Mouse (Mus musculus) forebrain, embryonic 14.5 days (tissue): ENCODE results near the gene Mfsd2a. TPM values are rescaled to one million over a fixed set of nuclear protein-coding genes. Genes with fewer than 3 reads are reported as not detected.

Experiments
- ATAC-seq: fragments of 200-750 bp; cut with Nextera tagmentation; 2 replicates; pipeline ENCODE4 v1.8.0; 2017; ENCODE audit warnings: mild to moderate bottlenecking, moderate library complexity
- DNase-seq: peaks from one replicate; pipeline ENCODE4 v3.0.0-alpha.2; 2015; ENCODE audit warnings: low spot score
- H3K27ac ChIP-seq: fragments of 300-500 bp; sonication (generic); 2 replicates; pipeline ENCODE4 v1.5.1; 2014; ENCODE audit warnings: low read depth, mild to moderate bottlenecking, control low read depth, low read length, moderate library complexity
- H3K27me3 ChIP-seq: fragments of 300-500 bp; sonication (generic); replicated peaks from 2 replicates; pipeline ENCODE4 v1.6.1; 2014; ENCODE audit warnings: low read length, control low read depth, mixed read lengths; ENCODE audit not compliant: control insufficient read depth, insufficient read depth
- H3K36me3 ChIP-seq: fragments of 300-500 bp; sonication (generic); 2 replicates; pipeline ENCODE4 v1.6.1; 2014; ENCODE audit warnings: low read length, control low read depth; ENCODE audit not compliant: control insufficient read depth, insufficient read depth
- H3K4me1 ChIP-seq: fragments of 300-500 bp; sonication (generic); 2 replicates; pipeline ENCODE4 v1.6.1; 2014; ENCODE audit warnings: antibody characterized with exemption, low read length, control low read depth; ENCODE audit not compliant: control insufficient read depth, insufficient read depth
- H3K4me2 ChIP-seq: fragments of 300-500 bp; sonication (generic); 2 replicates; pipeline ENCODE4 v1.6.1; 2014; ENCODE audit warnings: mild to moderate bottlenecking, control low read depth, low read length
- H3K4me3 ChIP-seq: fragments of 300-500 bp; sonication (generic); 2 replicates; pipeline ENCODE4 v1.5.1; 2014; ENCODE audit warnings: low read depth, low read length, control low read depth
- H3K9ac ChIP-seq: fragments of 300-500 bp; sonication (generic); 2 replicates; pipeline ENCODE4 v1.6.1; 2014; ENCODE audit warnings: mild to moderate bottlenecking, low read length, control low read depth, moderate library complexity
- H3K9me3 ChIP-seq: fragments of 300-500 bp; sonication (generic); replicated peaks from 2 replicates; pipeline ENCODE4 v1.6.1; 2016; ENCODE audit warnings: low read length, control low read depth, mixed read lengths; ENCODE audit not compliant: control insufficient read depth
- WGBS: fragments of 180-500 bp; shearing (Covaris S2); extraction: QIAGEN DNeasy Blood & Tissue Kit; methylation state at CpG from one replicate; pipeline ENCODE4 v1.1.7; 2014; 5-methylcytosine and 5-hydroxymethylcytosine counted together
- polyA plus RNA-seq: library from polyadenylated mRNA; unstranded; fragments of >200 nt; fragmentation: Nextera tagmentation; extraction: Ambion mirVana; gene quantifications from 2 replicates; pipeline ENCODE4 v1.2.1, GENCODE M21; 2014

Mfsd2a gene
- polyA plus RNA-seq = 31.3 and 36.8 TPM in 2 replicates

DNA sequence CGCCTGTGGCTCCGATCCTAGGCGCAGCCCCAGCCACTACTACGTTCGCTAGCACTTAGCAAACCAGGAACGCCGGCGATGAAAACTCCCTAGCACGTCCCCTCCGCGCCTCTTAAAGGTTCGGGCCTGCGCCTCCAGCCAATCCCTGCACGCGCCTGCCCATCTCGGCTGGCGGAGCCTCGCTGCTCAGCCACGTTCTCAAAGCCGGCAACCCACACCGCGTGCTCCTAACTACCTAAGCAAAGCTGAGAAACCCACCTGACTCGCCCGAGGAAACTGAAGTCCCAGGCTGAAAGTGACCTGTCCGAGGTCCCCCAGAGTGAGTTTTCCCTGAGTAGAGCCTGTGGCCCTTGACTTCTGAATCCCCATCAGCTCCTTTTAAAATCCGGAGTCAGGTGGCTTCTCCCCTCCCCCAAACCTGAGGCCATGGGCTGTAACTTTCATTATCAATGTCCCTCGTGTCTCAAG, at the start of gene Mfsd2a:
Mfsd2a (minus strand) TSS at position 89 of the 468 bp plus-strand sequence.
- H3K9ac ChIP-seq = peak within 1 kb of the TSS; percentile 74
- ATAC-seq (peak; percentile 85), DNase-seq (peak; percentile 88)
- H3K9me3 ChIP-seq = no peaks in the 10 kb centered on the region
- peaks cover 8% of the 10 kb centered on the region; the same call in 1 of the 2 replicates for H3K36me3 ChIP-seq
- H3K4me1 ChIP-seq = peaks cover 32% of the 10 kb centered on the region
- H3K4me3 ChIP-seq = peak within 1 kb of the TSS; percentile 62
- peak within 1 kb of the TSS; percentile 46 for H3K27ac ChIP-seq
- 0 out of 2 replicates have a peak, but pooled peaks cover 3% of the 10 kb centered on the region for H3K27me3 ChIP-seq
- peak within 1 kb of the TSS; percentile 99 for H3K4me2 ChIP-seq
- WGBS = under 1% methylated on average over 27 of the region's 27 CpGs

- Histone ChIP-seq H3K27ac (no peak overlapping the region), H3K36me3 (peaks cover 26% of the 10 kb centered on the region), H3K27me3 (no peaks in the 10 kb centered on the region), H3K4me1 (peaks cover 13% of the 10 kb centered on the region), H3K9me3 (no peaks in the 10 kb centered on the region), H3K4me2 (no peak overlapping the region), H3K4me3 (no peak overlapping the region), H3K9ac (no peak overlapping the region)
- ATAC-seq = no peak
- DNase-seq = peak; percentile 48
- 29% methylated on average over 15 of the region's 15 CpGs for WGBS
Measured at GRCm38 (mm10) chr4:123005054-123005966, 44.3 kb upstream of the Mfsd2a start.

DNA sequence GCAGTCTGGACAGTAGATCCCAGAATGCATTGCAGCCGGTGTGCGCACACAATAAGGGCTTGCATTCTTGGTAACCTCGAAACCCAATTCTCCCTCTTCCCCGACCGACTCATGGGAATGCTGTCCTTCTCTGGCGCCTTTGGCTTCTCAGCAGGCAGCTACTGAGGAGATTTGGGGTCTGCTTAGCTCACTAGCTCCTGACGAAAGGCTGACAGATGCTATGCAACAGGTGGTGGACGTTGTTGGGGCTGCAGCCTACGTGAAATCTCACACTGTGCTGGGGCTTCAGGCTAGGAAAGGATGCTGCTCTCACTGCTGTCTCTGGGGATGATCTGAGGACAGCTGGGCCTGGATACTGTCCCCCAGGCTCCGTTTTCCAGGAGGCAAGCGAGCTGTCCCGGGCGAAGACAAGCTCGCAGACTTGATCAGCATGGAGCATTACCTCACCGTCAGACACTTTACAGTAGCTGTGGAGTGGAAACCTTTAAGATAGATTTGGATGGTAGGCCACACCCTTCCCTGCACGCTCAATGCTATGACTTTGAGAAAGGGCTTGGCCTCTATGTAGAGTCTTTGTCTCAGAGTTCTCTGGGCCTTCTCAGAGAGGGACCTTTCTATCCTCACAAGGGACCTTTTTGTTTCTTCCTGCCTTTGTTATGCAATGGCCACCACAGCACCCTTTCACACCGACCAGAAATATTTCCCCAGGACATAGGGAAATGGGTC, 39.8 kb upstream of the Mfsd2a start:
- no peaks in the 10 kb centered on the region for H3K27me3 ChIP-seq
- 0 out of 2 replicates have a peak overlapping the region, but pooled peaks have one; percentile 14 for H3K27ac ChIP-seq
- WGBS = 27% methylated on average over 17 of the region's 17 CpGs
- DNase-seq (no peak), ATAC-seq (no peak)
- peaks cover 24% of the 10 kb centered on the region for H3K4me1 ChIP-seq
- H3K36me3 ChIP-seq = peaks cover 31% of the 10 kb centered on the region
- H3K4me3 ChIP-seq = 0 out of 2 replicates have a peak overlapping the region, but pooled peaks have one; percentile 91
- peak overlapping the region; percentile 21; the same call in 1 of the 2 replicates for H3K9ac ChIP-seq
- peak overlapping the region; percentile 73 for H3K4me2 ChIP-seq
- H3K9me3 ChIP-seq = no peaks in the 10 kb centered on the region

DNA sequence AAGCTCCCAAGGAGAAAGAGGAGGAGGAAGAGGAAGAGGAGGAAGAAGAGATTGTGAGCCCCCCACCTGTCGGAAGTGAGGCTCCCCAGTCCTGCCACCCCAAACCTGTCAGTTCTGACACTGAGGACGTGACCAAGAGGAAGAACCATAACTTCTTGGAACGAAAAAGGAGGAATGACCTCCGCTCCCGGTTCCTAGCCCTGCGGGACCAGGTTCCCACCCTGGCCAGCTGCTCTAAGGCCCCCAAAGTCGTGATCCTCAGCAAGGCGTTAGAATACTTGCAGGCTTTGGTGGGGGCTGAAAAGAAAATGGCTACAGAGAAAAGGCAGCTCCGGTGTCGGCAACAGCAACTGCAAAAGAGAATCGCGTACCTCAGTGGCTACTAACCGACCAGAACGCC, 39.1 kb upstream of the Mfsd2a start:
- peaks cover 22% of the 10 kb centered on the region for H3K4me1 ChIP-seq
- H3K9me3 ChIP-seq = no peaks in the 10 kb centered on the region
- peak overlapping the region; percentile 73 for H3K4me2 ChIP-seq
- H3K9ac ChIP-seq = peak overlapping the region; percentile 54
- DNase-seq (no peak), ATAC-seq (no peak)
- H3K4me3 ChIP-seq = peak overlapping the region; percentile 91; the same call in 1 of the 2 replicates
- H3K27ac ChIP-seq = peak overlapping the region; percentile 84
- peaks cover 31% of the 10 kb centered on the region for H3K36me3 ChIP-seq
- 42% methylated on average over 14 of the region's 14 CpGs for WGBS
- no peaks in the 10 kb centered on the region for H3K27me3 ChIP-seq

- DNase-seq = peak; percentile 71
- ATAC-seq = peak; percentile 7; the same call in 1 of the 2 replicates
- 3% methylated on average over 4 of the region's 4 CpGs for WGBS
- Histone ChIP-seq H3K9me3 (no peaks in the 10 kb centered on the region), H3K9ac (peak overlapping the region; percentile 54), H3K27me3 (no peaks in the 10 kb centered on the region), H3K36me3 (peaks cover 31% of the 10 kb centered on the region), H3K4me3 (peak overlapping the region; percentile 91), H3K4me1 (peaks cover 22% of the 10 kb centered on the region), H3K4me2 (peak overlapping the region; percentile 73), H3K27ac (peak overlapping the region; percentile 84)
Measured at GRCm38 (mm10) chr4:122999263-122999691, 38.3 kb upstream of the Mfsd2a start.

DNA sequence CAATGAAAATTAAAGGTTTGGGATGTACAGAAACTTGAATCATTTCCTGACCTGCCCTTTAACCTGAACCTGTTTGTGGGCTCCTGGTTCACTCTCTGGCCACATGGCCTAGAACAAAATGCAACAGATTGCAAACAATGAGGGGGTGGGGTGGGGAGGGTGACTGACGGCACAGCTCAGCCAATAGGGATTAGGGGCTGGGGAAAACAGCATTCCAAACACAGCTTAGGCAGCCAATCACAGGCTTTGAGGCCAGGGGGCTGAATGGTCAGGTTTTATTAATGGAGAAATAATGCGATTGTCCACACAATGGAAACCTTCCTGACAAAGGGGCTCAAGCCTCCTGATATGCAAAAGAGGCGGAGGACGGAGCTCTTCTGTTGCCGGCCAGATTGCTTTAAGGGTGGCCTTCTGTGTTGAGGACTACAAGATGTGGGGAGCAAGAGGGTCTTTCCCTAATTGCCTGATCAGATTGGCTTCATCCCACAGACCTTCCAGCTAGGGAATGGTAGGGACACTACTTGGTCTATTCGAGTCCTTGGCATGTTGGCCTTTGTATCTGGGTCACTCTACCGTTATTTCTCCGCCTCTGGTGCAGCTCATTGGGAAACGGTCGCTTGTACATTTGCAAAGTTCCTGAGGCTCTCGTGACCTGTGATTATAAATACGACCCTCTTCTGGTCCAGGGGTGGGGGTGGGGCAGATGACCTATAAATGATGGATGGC, 37.7 kb upstream of the Mfsd2a start:
- peaks cover 28% of the 10 kb centered on the region for H3K36me3 ChIP-seq
- DNase-seq (peak; percentile 94), ATAC-seq (peak; percentile 74)
- H3K9me3 ChIP-seq = no peaks in the 10 kb centered on the region
- peak overlapping the region; percentile 95 for H3K9ac ChIP-seq
- H3K27me3 ChIP-seq = no peaks in the 10 kb centered on the region
- under 1% methylated on average over 12 of the region's 12 CpGs for WGBS
- H3K4me3 ChIP-seq = peak overlapping the region; percentile 91
- peak overlapping the region; percentile 84 for H3K27ac ChIP-seq
- H3K4me2 ChIP-seq = peak overlapping the region; percentile 73
- H3K4me1 ChIP-seq = peaks cover 22% of the 10 kb centered on the region

DNA sequence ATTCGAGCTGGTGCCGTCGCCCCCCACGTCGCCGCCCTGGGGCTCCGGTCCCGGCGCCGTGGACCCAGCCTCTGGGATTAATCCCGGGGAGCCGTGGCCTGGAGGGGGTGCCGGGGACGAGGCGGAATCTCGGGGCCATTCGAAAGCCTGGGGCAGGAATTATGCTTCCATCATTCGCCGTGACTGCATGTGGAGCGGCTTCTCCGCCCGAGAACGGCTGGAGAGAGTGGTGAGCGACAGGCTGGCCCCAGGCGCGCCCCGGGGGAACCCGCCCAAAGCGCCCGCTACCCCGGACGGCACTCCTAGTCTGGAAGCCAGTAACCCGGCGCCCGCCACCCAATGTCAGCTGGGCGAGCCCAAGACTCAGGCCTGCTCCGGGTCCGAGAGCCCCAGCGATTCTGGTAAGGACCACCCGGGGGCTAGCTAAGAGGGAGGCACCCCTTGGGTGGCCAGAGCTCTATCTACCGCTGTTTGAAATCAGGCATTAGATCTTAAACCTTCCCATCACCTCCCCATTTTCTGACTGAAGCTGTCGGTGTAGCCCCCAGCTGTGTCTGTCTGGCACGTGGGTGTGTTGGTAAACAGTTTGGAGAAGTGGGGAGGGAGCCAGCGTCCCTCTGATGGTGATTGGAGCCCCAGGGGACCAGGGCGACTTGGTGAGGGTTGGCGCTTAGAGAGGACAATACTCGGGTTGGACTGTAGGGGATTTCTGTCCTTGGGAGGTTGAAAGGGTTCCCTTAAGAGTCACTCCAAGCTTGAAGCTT, 35.8 kb upstream of the Mfsd2a start:
- no peaks in the 10 kb centered on the region for H3K27me3 ChIP-seq
- no peaks in the 10 kb centered on the region for H3K9me3 ChIP-seq
- peak overlapping the region; percentile 73 for H3K4me2 ChIP-seq
- H3K9ac ChIP-seq = peak overlapping the region; percentile 95
- WGBS = under 1% methylated on average over 43 of the region's 47 CpGs
- H3K4me3 ChIP-seq = peak overlapping the region; percentile 91
- peaks cover 22% of the 10 kb centered on the region for H3K4me1 ChIP-seq
- peak; percentile 79 for DNase-seq
- H3K36me3 ChIP-seq = peaks cover 20% of the 10 kb centered on the region
- peak overlapping the region; percentile 94 for H3K27ac ChIP-seq
- 0 out of 2 replicates have a peak, but pooled peaks have one; percentile 4 for ATAC-seq
